Mouse (Mus musculus) spleen, embryonic (tissue): ENCODE data around the gene Tspan4.

ENCODE experiments used
- CTCF ChIA-PET: fragments of 350-600 bp; sonication (Branson Sonifier 250); formaldehyde crosslinking; loops from one replicate; lab custom pipeline; 2022; lab: Charles Lee

Tspan4 gene

GRCm38 (mm10) chr7:141493729-141494128, 18.7 kb downstream of the Tspan4 start:
- CTCF ChIA-PET = no interaction called here

GRCm38 (mm10) chr7:141495379-141495778, 20.3 kb downstream of the Tspan4 start:
- CTCF ChIA-PET = no interaction called here

GRCm38 (mm10) chr7:141495940-141496339, 20.9 kb downstream of the Tspan4 start:
- CTCF ChIA-PET = no interaction called here

- CTCF ChIA-PET = no interaction called here
These were observed 22.6 kb downstream of the Tspan4 start for GRCm38 (mm10) chr7:141497600-141497999.

GRCm38 (mm10) chr7:141501820-141502555, 26.9 kb downstream of the Tspan4 start:
- CTCF ChIA-PET = no interaction called here

GRCm38 (mm10) chr7:141502556-141502905, 27.5 kb downstream of the Tspan4 start:
- CTCF ChIA-PET = no interaction called here

- CTCF ChIA-PET = no interaction called here
These were observed 31.2 kb downstream of the Tspan4 start for GRCm38 (mm10) chr7:141506278-141506677.

GRCm38 (mm10) chr7:141508160-141508559, 33.1 kb downstream of the Tspan4 start:
- CTCF ChIA-PET = no interaction called here

- CTCF ChIA-PET = no interaction called here
These were observed 35.2 kb downstream of the Tspan4 start for GRCm38 (mm10) chr7:141510196-141510595.

- CTCF ChIA-PET = no interaction called here
These were observed 35.7 kb downstream of the Tspan4 start for GRCm38 (mm10) chr7:141510681-141511191.

GRCm38 (mm10) chr7:141517638-141518037, 42.6 kb downstream of the Tspan4 start:
- CTCF ChIA-PET = no interaction called here

GRCm38 (mm10) chr7:141518296-141518695, 43.3 kb downstream of the Tspan4 start:
- CTCF ChIA-PET = no interaction called here

- CTCF ChIA-PET = no interaction called here
These were observed 43.9 kb downstream of the Tspan4 start for GRCm38 (mm10) chr7:141518926-141519325.

- CTCF ChIA-PET = interaction anchor here (0.7 kb wide), 1 partner anchor 155 kb away, joined by 4 read pairs; no protein-coding TSS in a partner anchor
These were observed 44.8 kb downstream of the Tspan4 start for GRCm38 (mm10) chr7:141519795-141520194.

GRCm38 (mm10) chr7:141523007-141523406, 48.0 kb downstream of the Tspan4 start:
- CTCF ChIA-PET = no interaction called here

GRCm38 (mm10) chr7:141524271-141524670, 49.2 kb downstream of the Tspan4 start:
- CTCF ChIA-PET = no interaction called here

GRCm38 (mm10) chr7:141524760-141525579, 49.9 kb downstream of the Tspan4 start:
- CTCF ChIA-PET = interaction anchor here (1.2 kb wide), 1 partner anchor 69 kb away, joined by 3 read pairs; no protein-coding TSS in a partner anchor

- CTCF ChIA-PET = interaction anchor here (0.6 to 1.2 kb wide), 2 partner anchors 13 to 70 kb away, joined by 3 read pairs; no protein-coding TSS in a partner anchor
These were observed 50.5 kb downstream of the Tspan4 start for GRCm38 (mm10) chr7:141525580-141525925.

- CTCF ChIA-PET = no interaction called here
These were observed 60.5 kb downstream of the Tspan4 start for GRCm38 (mm10) chr7:141535570-141535969.

- CTCF ChIA-PET = no interaction called here
These were observed 64.0 kb downstream of the Tspan4 start for GRCm38 (mm10) chr7:141538852-141539555.

- CTCF ChIA-PET = no interaction called here
These were observed 64.7 kb downstream of the Tspan4 start, which contains the start of gene Chid1 for GRCm38 (mm10) chr7:141539556-141540311. Gene Chid1, minus strand, starts transcription at chr7:141539857.
